Mouse (Mus musculus) left cerebral cortex, postnatal 4 days (tissue): ENCODE measurements around the gene Hist2h4. TPM values are rescaled to one million over a fixed set of nuclear protein-coding genes. Genes with fewer than 3 reads are reported as not detected.
"Not testable (repeated sequence)": the region's sequence is repeated elsewhere in the genome, so short reads cannot be mapped to it uniquely, and the experiment has no call there.

Experiments used
- DNase-seq: peaks from one replicate; pipeline ENCODE4 v3.0.0-alpha.2; 2022
- intact Hi-C: fragments of 180-260 bp; cut with DNase I; formaldehyde crosslinking; loops from one replicate; pipeline ENCODE4 v1.15.1; 2025
- total RNA-seq, 2 experiments: library from RNA; stranded (reverse); gene quantifications; 2 replicates each; pipeline ENCODE4 v1.2.3; 2021

Hist2h4 gene
- total RNA-seq, 2 experiments from 2014 or later, result 53.4 to 58.8 TPM

DNA sequence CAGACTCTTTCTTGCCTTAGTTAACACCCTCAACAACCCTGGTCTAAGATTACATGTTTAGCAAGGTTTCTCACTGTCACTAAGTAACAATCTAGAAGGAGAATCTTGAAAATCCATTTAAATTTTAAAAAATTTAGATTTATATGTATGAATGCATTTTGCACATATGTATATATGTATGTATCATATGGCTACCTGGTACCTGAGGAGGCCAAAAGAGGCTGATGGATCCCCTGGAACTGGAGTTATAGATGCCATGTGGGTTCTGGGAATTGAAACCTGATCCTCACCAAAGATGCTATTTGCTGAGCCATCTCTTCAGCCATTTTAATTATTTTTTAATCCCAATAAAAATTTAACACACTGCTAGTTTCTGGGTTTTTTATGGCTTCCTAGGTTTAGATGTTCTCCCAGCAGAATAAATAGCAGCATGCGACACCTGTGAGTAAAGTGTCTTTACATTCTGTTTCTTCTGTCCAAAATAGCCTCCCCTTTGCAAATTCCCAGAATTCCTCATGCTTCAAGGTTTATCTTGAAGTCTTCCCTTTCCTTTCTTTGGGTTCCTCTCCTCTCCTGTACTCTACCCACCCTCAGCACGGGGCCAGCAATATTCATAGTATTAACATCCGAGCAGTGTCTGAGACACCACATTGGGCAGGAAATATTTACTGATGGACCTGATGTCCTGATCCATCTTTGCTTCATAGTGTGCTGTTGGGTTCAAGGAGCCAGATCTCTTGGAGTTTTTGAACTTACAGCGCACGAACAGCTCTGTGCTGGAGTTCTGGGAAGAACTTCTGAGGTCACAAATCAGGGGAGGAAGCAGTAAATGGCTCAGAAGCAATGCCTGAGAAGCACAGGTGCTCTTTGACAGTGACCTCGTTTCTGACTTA is 14.7 kb downstream of the Hist2h4 start:
- intact Hi-C loops, result no loop called here
- DNase-seq, result no peak

- intact Hi-C loops, result no loop called here
- no peak for DNase-seq
These were observed 15.6 kb downstream of the Hist2h4 start for GRCm38 (mm10) chr3:96247356-96248140.

GRCm38 (mm10) chr3:96246427-96246856 is 16.7 kb downstream of the Hist2h4 start, which contains the start of gene Hist2h3c1:
TSS of gene Hist2h3c1 (plus strand) at chr3:96246685.
- intact Hi-C loops, DNase-seq: not testable (repeated sequence)

- DNase-seq, intact Hi-C loops: not testable (repeated sequence)
These were observed 17.1 kb downstream of the Hist2h4 start for GRCm38 (mm10) chr3:96246018-96246417.

- intact Hi-C loops, result not testable (repeated sequence)
These were observed 17.9 kb downstream of the Hist2h4 start, which contains the start of gene Hist2h2aa1 for GRCm38 (mm10) chr3:96245003-96245886. TSS of gene Hist2h2aa1 (plus strand) at chr3:96245497.

GRCm38 (mm10) chr3:96243921-96244572 is 19.1 kb downstream of the Hist2h4 start:
- intact Hi-C loops, result no loop called here
- no peak for DNase-seq

More at GRCm38 (mm10) chr3:96245003-96245886, 17.9 kb downstream of the Hist2h4 start, which contains the start of gene Hist2h2aa1:
- peak; percentile 84 for DNase-seq

DNA sequence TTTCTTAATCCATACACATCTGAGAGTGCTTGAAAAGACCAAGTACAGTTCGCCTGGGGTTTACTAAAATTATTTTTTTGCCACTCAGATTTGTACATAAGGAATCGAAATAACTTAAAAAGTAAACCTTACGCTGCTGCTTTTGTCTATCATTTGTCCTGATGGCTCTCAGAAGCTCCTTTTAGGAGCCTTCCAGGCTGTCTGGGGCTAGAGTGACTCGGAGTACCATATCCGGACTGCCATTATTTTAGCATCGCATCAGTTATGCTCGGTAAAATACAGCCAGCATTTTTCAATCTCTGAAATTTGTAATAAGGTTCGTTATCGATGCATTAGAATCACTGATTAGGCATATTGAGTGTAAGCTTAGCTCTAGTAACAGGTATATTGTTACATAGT is 22.3 kb downstream of the Hist2h4 start:
- intact Hi-C loops, result no loop called here
- DNase-seq, result no peak

GRCm38 (mm10) chr3:96239949-96240798 is 22.9 kb downstream of the Hist2h4 start, which contains the start of gene Hist2h2aa2:
TSS of gene Hist2h2aa2 (minus strand) at chr3:96240276.
- intact Hi-C loops, result not testable (repeated sequence)
- peak; percentile 93 for DNase-seq

DNA sequence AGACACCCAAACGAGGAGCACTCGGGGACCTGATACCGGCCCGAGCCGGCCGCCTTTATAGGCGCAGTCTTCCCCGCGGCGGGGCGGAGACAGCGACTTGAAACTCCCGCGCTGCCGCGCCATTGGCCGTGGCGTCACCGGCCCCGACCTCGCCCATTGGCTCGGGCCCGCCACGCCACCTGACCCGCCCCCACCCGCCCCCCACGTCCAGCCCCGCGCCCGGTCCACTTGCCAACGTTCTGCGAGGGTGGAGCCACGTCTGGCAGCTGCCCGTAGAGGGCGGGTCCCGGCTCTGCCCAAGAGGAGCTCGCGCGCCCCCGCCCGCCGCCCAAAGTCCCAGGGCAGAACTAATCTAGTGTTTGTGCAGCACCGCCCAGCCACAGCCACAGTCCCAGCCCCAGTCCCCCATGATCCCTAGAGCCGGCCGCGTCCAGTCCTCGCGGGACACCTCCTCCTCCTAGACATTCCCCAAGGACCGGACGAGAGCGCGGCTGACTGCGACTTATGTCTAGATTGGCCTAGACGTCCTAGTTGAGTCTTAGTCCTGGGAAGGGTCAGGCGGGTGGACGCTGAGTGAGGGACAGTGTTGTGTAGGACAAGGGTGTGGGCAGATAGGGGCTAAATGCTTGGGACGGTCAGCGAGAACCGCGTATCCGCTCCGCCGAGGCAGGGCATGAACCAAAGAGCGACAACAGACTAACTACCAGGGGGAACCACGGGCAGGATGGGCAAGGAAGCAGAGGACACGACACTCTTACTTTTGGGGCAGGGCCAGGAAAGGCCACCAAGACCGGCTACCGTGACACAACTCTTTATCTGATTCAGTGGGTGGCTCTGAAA is 23.9 kb downstream of the Hist2h4 start, which contains the start of gene Hist2h3c2:
Gene Hist2h3c2, minus strand, starts transcription at position 174 of the 840 bp plus-strand sequence.
- intact Hi-C loops, result not testable (repeated sequence)

DNA sequence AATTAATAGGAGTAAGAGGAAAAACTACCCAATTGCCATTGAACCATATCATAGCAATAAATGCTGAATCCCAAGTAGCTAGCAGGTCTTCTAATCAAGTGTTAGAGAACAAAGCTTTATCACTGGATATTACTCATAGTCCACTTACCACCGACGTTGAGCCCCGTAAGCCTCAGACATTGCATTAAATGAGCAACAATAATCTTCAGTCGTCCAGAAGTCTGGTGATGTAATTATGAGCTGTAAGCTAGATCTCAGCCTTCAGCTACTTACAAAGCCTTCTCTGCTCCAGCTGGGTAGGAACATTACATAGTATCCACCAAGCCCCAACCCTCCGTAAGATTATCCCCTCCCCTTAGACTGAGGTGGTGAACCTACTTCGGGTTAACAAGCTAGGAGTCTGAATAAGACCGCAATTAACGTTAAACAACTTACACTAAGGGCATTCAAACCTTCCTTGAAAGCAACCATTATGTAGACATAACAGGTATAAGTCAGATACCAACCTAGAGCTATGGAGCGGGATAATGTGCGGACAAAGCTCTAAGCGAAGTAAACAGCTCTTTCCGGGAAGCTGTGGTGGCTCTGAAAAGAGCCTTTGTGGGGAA is 25.1 kb downstream of the Hist2h4 start:
- intact Hi-C loops, result no loop called here
- DNase-seq, result no peak

More for the DNA sequence above, 23.9 kb downstream of the Hist2h4 start, which contains the start of gene Hist2h3c2:
- DNase-seq, result peak; percentile 56

- intact Hi-C loops, result no loop called here
- DNase-seq, result no peak
These were observed 25.7 kb downstream of the Hist2h4 start for GRCm38 (mm10) chr3:96237335-96237903.

DNA sequence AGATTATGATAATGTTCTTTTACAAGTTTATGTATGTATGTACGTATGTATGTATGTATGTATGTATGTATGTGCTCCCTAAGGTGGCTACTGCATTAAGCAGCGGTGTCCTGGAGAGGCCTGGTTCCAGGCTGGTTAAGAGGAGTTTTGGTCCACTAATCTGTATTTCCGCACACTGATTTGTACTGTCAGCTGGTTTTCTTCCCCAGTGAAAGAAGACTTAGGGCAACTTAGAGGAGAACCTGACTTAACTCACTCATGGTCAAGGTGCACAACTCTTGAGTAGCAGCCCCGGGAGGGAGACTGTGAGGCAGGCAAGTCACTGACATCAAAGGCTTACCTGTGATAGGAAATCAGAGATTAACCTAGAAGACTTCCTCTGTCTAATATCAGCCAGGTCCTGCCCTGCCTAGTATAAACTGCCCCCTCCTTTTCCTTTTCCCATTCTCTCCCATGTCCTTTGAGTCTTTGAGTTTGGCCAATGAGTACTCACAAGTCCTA is 26.2 kb downstream of the Hist2h4 start:
- intact Hi-C loops, result no loop called here
- no peak for DNase-seq

- DNase-seq, result no peak
- intact Hi-C loops, result no loop called here
These were observed 27.3 kb downstream of the Hist2h4 start for GRCm38 (mm10) chr3:96235836-96236235.

GRCm38 (mm10) chr3:96234914-96235313 is 28.2 kb downstream of the Hist2h4 start:
- intact Hi-C loops, result no loop called here
- no peak for DNase-seq

GRCm38 (mm10) chr3:96231758-96232120 is 31.4 kb downstream of the Hist2h4 start:
- intact Hi-C loops, result no loop called here
- no peak for DNase-seq

- intact Hi-C loops, result no loop called here
These were observed 32.0 kb downstream of the Hist2h4 start for GRCm38 (mm10) chr3:96230910-96231757.

More at GRCm38 (mm10) chr3:96230910-96231757, 32.0 kb downstream of the Hist2h4 start:
- no peak for DNase-seq
